Mouse (Mus musculus) lung, adult 2 months (tissue): ENCODE measurements around the gene Mtrex. TPM values are rescaled to one million over a fixed set of nuclear protein-coding genes. Genes with fewer than 3 reads are reported as not detected.

Experiments
- DNase-seq: peaks from one replicate; pipeline ENCODE4 v3.0.0; 2022
- H3K4me1 ChIP-seq: fragments of 200-500 bp; 2 replicates; pipeline ENCODE4 v1.6.1; 2011; ENCODE audit warnings: low read length; ENCODE audit not compliant: control insufficient read depth, insufficient read depth
- H3K4me3 ChIP-seq: fragments of 200-500 bp; replicated peaks from 2 replicates; pipeline ENCODE3; 2011; ENCODE audit warnings: low read depth, mild to moderate bottlenecking, control low read depth, low read length; ENCODE audit errors: extremely low read depth
- CTCF ChIP-seq: fragments of 200-500 bp; IDR thresholded peaks from 2 replicates; pipeline ENCODE4 v1.5.1; 2011; ENCODE audit warnings: mild to moderate bottlenecking, low read length, control low read depth; ENCODE audit not compliant: insufficient read depth
- POLR2A ChIP-seq: fragments of 200-500 bp; IDR thresholded peaks from 2 replicates; pipeline ENCODE4 v1.6.1; 2011; ENCODE audit warnings: low read depth, mild to moderate bottlenecking, control low read depth, low read length, borderline replicate concordance; ENCODE audit errors: extremely low read depth
- WGBS: fragments of 180-500 bp; shearing (Covaris S2); methylation state at CpG from one replicate; pipeline ENCODE4 v1.1.7; 2018; 5-methylcytosine and 5-hydroxymethylcytosine counted together
- polyA plus RNA-seq: library from polyadenylated mRNA; depleted of rRNA; stranded (reverse); fragments of >200 nt; gene quantifications from 2 replicates; pipeline ENCODE4 v1.2.3, GENCODE M21; 2012

Mtrex gene
- polyA plus RNA-seq, 1 experiment = 8.2 TPM

- 62% methylated on average over 17 of the region's 17 CpGs for WGBS
- Histone ChIP-seq H3K4me1 (no peaks in the 10 kb centered on the region), H3K4me3 (no peak overlapping the region)
- DNase-seq = no peak
- TF ChIP-seq CTCF = no peak
- no peak for TF ChIP-seq POLR2A
These were observed 55.5 kb downstream of the Mtrex start for GRCm38 (mm10) chr13:112871500-112872266.

GRCm38 (mm10) chr13:112870039-112870690 is 57.0 kb downstream of the Mtrex start:
- no peaks in the 10 kb centered on the region for H3K4me1 ChIP-seq
- H3K4me3 ChIP-seq = no peak overlapping the region
- TF ChIP-seq CTCF = no peak
- TF ChIP-seq POLR2A = no peak
- DNase-seq = no peak
- 78% methylated on average over 11 of the region's 11 CpGs for WGBS

- TF ChIP-seq POLR2A (no peak), CTCF (no peak)
- H3K4me1 ChIP-seq = no peaks in the 10 kb centered on the region
- no peak overlapping the region for H3K4me3 ChIP-seq
- 87% methylated on average over 8 of the region's 8 CpGs for WGBS
- no peak for DNase-seq
These were observed 59.8 kb downstream of the Mtrex start for GRCm38 (mm10) chr13:112867381-112867780.

GRCm38 (mm10) chr13:112866782-112867181 is 60.4 kb downstream of the Mtrex start:
- no peak for DNase-seq
- no peak for TF ChIP-seq CTCF
- TF ChIP-seq POLR2A = no peak
- Histone ChIP-seq H3K4me1 (no peaks in the 10 kb centered on the region), H3K4me3 (no peak overlapping the region)
- WGBS = 83% methylated on average over 7 of the region's 7 CpGs

GRCm38 (mm10) chr13:112862978-112863677 is 64.1 kb downstream of the Mtrex start:
- no peak overlapping the region for H3K4me3 ChIP-seq
- H3K4me1 ChIP-seq = no peaks in the 10 kb centered on the region
- DNase-seq = no peak
- TF ChIP-seq CTCF (no peak), POLR2A (no peak)
- 83% methylated on average over 1 of the region's 1 CpGs for WGBS

GRCm38 (mm10) chr13:112862342-112862741 is 64.9 kb downstream of the Mtrex start:
- Histone ChIP-seq H3K4me1 (no peaks in the 10 kb centered on the region), H3K4me3 (no peak overlapping the region)
- 62% methylated on average over 3 of the region's 3 CpGs for WGBS
- no peak for DNase-seq
- TF ChIP-seq CTCF = no peak
- no peak for TF ChIP-seq POLR2A

- TF ChIP-seq CTCF (no peak), POLR2A (no peak)
- Histone ChIP-seq H3K4me3 (no peak overlapping the region), H3K4me1 (no peaks in the 10 kb centered on the region)
- peak; percentile 14 for DNase-seq
- 23% methylated on average over 5 of the region's 5 CpGs for WGBS
These were observed 65.3 kb downstream of the Mtrex start for GRCm38 (mm10) chr13:112861825-112862306.

- Histone ChIP-seq H3K4me1 (no peaks in the 10 kb centered on the region), H3K4me3 (no peak overlapping the region)
- DNase-seq = no peak
- WGBS = 91% methylated on average over 9 of the region's 9 CpGs
- TF ChIP-seq POLR2A (no peak), CTCF (no peak)
These were observed 66.3 kb downstream of the Mtrex start for GRCm38 (mm10) chr13:112860911-112861310.

GRCm38 (mm10) chr13:112860370-112860769 is 66.8 kb downstream of the Mtrex start:
- 83% methylated on average over 2 of the region's 2 CpGs for WGBS
- TF ChIP-seq POLR2A (no peak), CTCF (no peak)
- DNase-seq = no peak
- Histone ChIP-seq H3K4me3 (no peak overlapping the region), H3K4me1 (no peaks in the 10 kb centered on the region)

- DNase-seq = no peak
- no peaks in the 10 kb centered on the region for H3K4me1 ChIP-seq
- WGBS = 83% methylated on average over 21 of the region's 21 CpGs
- no peak overlapping the region for H3K4me3 ChIP-seq
- TF ChIP-seq CTCF = no peak
- no peak for TF ChIP-seq POLR2A
These were observed 67.5 kb downstream of the Mtrex start for GRCm38 (mm10) chr13:112859574-112860134.
